8 mouse cellular contexts compared by ENCODE assay signal in genomic region chr3:87150689-87151244, GRCm38 (mm10). TPM values are rescaled to one million over a fixed set of nuclear protein-coding genes. Genes with fewer than 3 reads are reported as not detected.
DNase-seq lines count a peak whose midpoint lies in the region; ATAC-seq and TF ChIP-seq lines count a peak whose summit lies in the region.

No protein-coding gene starts in this region.

- ATAC-seq in heart, embryonic 11.5 days (replicated peaks; ENCODE audit: insufficient number of reproducible peaks, low FRiP score, low TSS enrichment), result peak; percentile 65

- H3K9ac ChIP-seq in heart, embryonic 11.5 days (ENCODE audit: low read depth, low read length), result peak overlapping the region; percentile 75

- no peaks in the 10 kb centered on the region for H3K27me3 ChIP-seq in heart, embryonic 11.5 days (ENCODE audit: control insufficient read depth, insufficient read depth, low read length)
- H3K27me3 ChIP-seq in midbrain, embryonic 10.5 days (ENCODE audit: low read depth, poor library complexity, severe bottlenecking), result no peaks in the 10 kb centered on the region

- H3K36me3 ChIP-seq in heart, embryonic 11.5 days (ENCODE audit: control insufficient read depth, insufficient read depth, low read length), result no peaks in the 10 kb centered on the region
- peaks cover 40% of the 10 kb centered on the region for H3K36me3 ChIP-seq in midbrain, embryonic 10.5 days

- H3K9me3 ChIP-seq in heart, embryonic 11.5 days (replicated peaks; ENCODE audit: control insufficient read depth, low read length), result no peaks in the 10 kb centered on the region
- no peaks in the 10 kb centered on the region for H3K9me3 ChIP-seq in midbrain, embryonic 10.5 days (replicated peaks)

- no peak overlapping the region; the same call in 1 of the 2 replicates for H3K4me3 ChIP-seq in heart, embryonic 11.5 days (ENCODE audit: low read depth, low read length)
- H3K4me3 ChIP-seq in midbrain, embryonic 10.5 days, result peak overlapping the region; percentile 31; the same call in 1 of the 2 replicates

- TF ChIP-seq POLR2A in brain, embryonic 14.5 days (IDR thresholded peaks at IDR 0.05; ENCODE audit: borderline replicate concordance, extremely low read depth, insufficient read depth, insufficient read length, poor library complexity, severe bottlenecking), result no peak

- peak overlapping the region; percentile 99 for H3K27ac ChIP-seq in heart, embryonic 11.5 days (ENCODE audit: low read depth, low read length)
- peak overlapping the region; percentile 83 for H3K27ac ChIP-seq in midbrain, embryonic 10.5 days (replicated peaks)

- peak overlapping the region; percentile 52 for H3K4me2 ChIP-seq in heart, embryonic 11.5 days

- TF ChIP-seq CTCF in brain, embryonic 14.5 days (IDR thresholded peaks at IDR 0.05; ENCODE audit: borderline replicate concordance, extremely low read depth, insufficient read depth, insufficient read length), result no peak

- WGBS in heart, embryonic 11.5 days (ENCODE audit: insufficient replicate concordance), result 4% methylated on average over 16 of the region's 16 CpGs
- WGBS in midbrain, embryonic 10.5 days, result 1% methylated on average over 16 of the region's 16 CpGs

- peak; percentile 87 for DNase-seq in 3134 (ENCODE audit: extremely low read depth, insufficient read length, low spot score)
- peak; percentile 80 for DNase-seq in brain, embryonic 14.5 days (ENCODE audit: low read depth)
- peak; percentile 73 for DNase-seq in kidney, postnatal 10 days
- peak; percentile 66 for DNase-seq in midbrain, embryonic 10.5 days (ENCODE audit: low spot score)
- DNase-seq in thymus, postnatal 0 days (ENCODE audit: low spot score), result no peak
- no peak for DNase-seq in frontal cortex, postnatal 36 days (ENCODE audit: low spot score in 2 of 2)
- DNase-seq in left cerebral cortex, adult 18-20 months (ENCODE audit: low spot score in 2 of 2), result no peak

- peaks cover 60% of the 10 kb centered on the region for H3K4me1 ChIP-seq in heart, embryonic 11.5 days (ENCODE audit: control insufficient read depth, insufficient read depth, low read length)
- peaks cover 66% of the 10 kb centered on the region for H3K4me1 ChIP-seq in midbrain, embryonic 10.5 days

RNA-seq across cellular contexts. Expression of gene Kirrel, which starts 23.8 kb away (rescaled TPM):
- 19.3 and 22.9 TPM in 2 replicates for polyA plus RNA-seq in brain, embryonic 14.5 days (2012; rRNA removed)
- 9.9 and 12.6 TPM in 2 replicates for polyA plus RNA-seq in heart, embryonic 11.5 days (2014; fragmentation: Nextera tagmentation; extraction: Ambion mirVana)
- polyA plus RNA-seq in midbrain, embryonic 10.5 days (2016; fragmentation: Nextera tagmentation; extraction: Ambion mirVana), result 11.2 and 11.6 TPM in 2 replicates
- polyA plus RNA-seq in thymus, postnatal 0 days (2015; fragmentation: Nextera tagmentation; extraction: Ambion mirVana), result 1.2 and 1.3 TPM in 2 replicates
- 1 to 10 TPM; 3.9 to 4.2 TPM for total RNA-seq in left cerebral cortex, adult 18-20 months (2021)

Comparison
In these comparisons a context has a peak if more than half of its experiments do, and no peak if none do; other contexts are left out.
1. DNase-seq: peak in 3134 (single experiment), brain, embryonic 14.5 days (single experiment), kidney, postnatal 10 days (single experiment) and midbrain, embryonic 10.5 days (single experiment); none in thymus, postnatal 0 days (single experiment), frontal cortex, postnatal 36 days (0 of 2) and left cerebral cortex, adult 18-20 months (0 of 2).